Mouse (Mus musculus) forebrain, embryonic 11.5 days (tissue): ENCODE results near the gene Aadacl2. TPM values are rescaled to one million over a fixed set of nuclear protein-coding genes. Genes with fewer than 3 reads are reported as not detected.

Experiments
- ATAC-seq: fragments of 200-750 bp; cut with Nextera tagmentation; replicated peaks from 2 replicates; pipeline ENCODE4 v1.8.0; 2017; ENCODE audit warnings: moderate TSS enrichment; ENCODE audit not compliant: low FRiP score
- DNase-seq: peaks from one replicate; pipeline ENCODE4 v3.0.0-alpha.2; 2017; ENCODE audit warnings: low spot score
- H3K27ac ChIP-seq: fragments of 300-500 bp; sonication (generic); 2 replicates; pipeline ENCODE4 v1.5.1; 2014; ENCODE audit warnings: low read depth, low read length
- H3K27me3 ChIP-seq: fragments of 300-500 bp; sonication (generic); 2 replicates; pipeline ENCODE4 v1.6.1; 2014; ENCODE audit warnings: mild to moderate bottlenecking, low read length, mixed read lengths; ENCODE audit not compliant: control insufficient read depth, insufficient read depth
- H3K36me3 ChIP-seq: fragments of 300-500 bp; sonication (generic); 2 replicates; pipeline ENCODE4 v1.6.1; 2014; ENCODE audit warnings: mild to moderate bottlenecking, low read length, moderate library complexity, mixed read lengths; ENCODE audit not compliant: control insufficient read depth, insufficient read depth
- H3K4me1 ChIP-seq: fragments of 300-500 bp; sonication (generic); replicated peaks from 2 replicates; pipeline ENCODE4 v1.6.1; 2014; ENCODE audit warnings: low read length, mixed read lengths; ENCODE audit not compliant: control insufficient read depth, insufficient read depth
- H3K4me2 ChIP-seq: fragments of 300-500 bp; sonication (generic); 2 replicates; pipeline ENCODE4 v1.6.1; 2014; ENCODE audit warnings: low read depth, mild to moderate bottlenecking, low read length, moderate library complexity, mixed read lengths; ENCODE audit not compliant: severe bottlenecking
- H3K4me3 ChIP-seq: fragments of 300-500 bp; sonication (generic); 2 replicates; pipeline ENCODE4 v1.5.1; 2014; ENCODE audit warnings: low read depth, low read length
- H3K9ac ChIP-seq: fragments of 300-500 bp; sonication (generic); 2 replicates; pipeline ENCODE4 v1.6.1; 2014; ENCODE audit warnings: low read length
- H3K9me3 ChIP-seq: fragments of 300-500 bp; sonication (generic); 2 replicates; pipeline ENCODE4 v1.6.1; 2016; ENCODE audit warnings: low read length, mixed read lengths; ENCODE audit not compliant: control insufficient read depth
- WGBS: fragments of 180-500 bp; shearing (Covaris S2); extraction: QIAGEN DNeasy Blood & Tissue Kit; methylation state at CpG from one replicate; pipeline ENCODE4 v1.1.7; 2014; 5-methylcytosine and 5-hydroxymethylcytosine counted together
- polyA plus RNA-seq: library from polyadenylated mRNA; unstranded; fragments of >200 nt; fragmentation: Nextera tagmentation; extraction: Ambion mirVana; gene quantifications from 2 replicates; pipeline ENCODE4 v1.2.1, GENCODE M21; 2014

The Aadacl2 gene
- polyA plus RNA-seq: not detected in 2 replicates

DNA sequence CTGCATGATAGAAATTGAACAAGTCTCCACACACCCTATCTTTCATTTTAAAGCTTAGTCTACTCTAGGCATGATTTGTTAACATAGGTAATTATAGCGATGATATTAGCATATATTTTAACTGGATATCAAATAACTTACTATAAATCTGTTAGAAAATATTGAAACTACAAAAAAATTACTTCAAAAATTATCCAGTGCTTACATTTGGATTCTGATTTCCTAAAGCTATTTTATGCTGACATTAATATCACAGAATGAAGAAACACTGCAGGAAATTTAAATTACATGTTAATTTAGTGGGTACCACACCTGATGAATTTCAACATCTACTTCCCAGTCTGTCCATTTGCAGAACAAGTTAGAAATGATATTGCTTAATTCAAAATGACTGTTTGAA is at the start of gene Aadacl2:
Aadacl2 (plus strand) TSS at position 301 of the 400 bp plus-strand sequence.
- H3K27me3 ChIP-seq: no peaks in the 10 kb centered on the region
- H3K9me3 ChIP-seq: no peaks in the 10 kb centered on the region
- no peaks in the 10 kb centered on the region for H3K4me1 ChIP-seq
- no peak within 1 kb of the TSS for H3K4me3 ChIP-seq
- H3K4me2 ChIP-seq: no peak within 1 kb of the TSS
- no peaks in the 10 kb centered on the region for H3K36me3 ChIP-seq
- H3K9ac ChIP-seq: no peak within 1 kb of the TSS
- ATAC-seq (no peak), DNase-seq (no peak)
- no peak within 1 kb of the TSS for H3K27ac ChIP-seq
- 79% methylated on average over 1 of the region's 1 CpGs for WGBS

DNA sequence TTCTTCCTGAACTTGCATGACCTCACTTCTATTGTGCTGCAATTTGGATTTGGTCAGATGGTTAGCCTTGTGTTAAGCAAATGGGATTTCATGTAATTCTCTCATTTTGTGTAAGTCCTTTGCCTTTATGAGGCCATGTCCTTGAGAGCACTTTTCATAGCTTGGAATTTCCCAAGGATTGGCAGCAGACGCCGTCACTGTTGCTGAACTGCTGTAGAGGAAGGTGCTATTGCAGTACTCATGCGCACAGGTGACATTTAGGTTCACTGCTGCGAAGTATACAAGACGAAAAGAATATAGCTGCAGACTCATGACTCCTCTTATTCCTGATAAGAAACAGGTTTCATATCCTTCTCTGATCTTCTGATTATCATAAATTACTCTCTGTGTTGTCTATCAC is 35.7 kb upstream of the Aadacl2 start:
- H3K27ac ChIP-seq: no peak overlapping the region
- no peaks in the 10 kb centered on the region for H3K4me1 ChIP-seq
- H3K4me3 ChIP-seq: no peak overlapping the region
- H3K36me3 ChIP-seq: no peaks in the 10 kb centered on the region
- no peaks in the 10 kb centered on the region for H3K9me3 ChIP-seq
- no peaks in the 10 kb centered on the region for H3K27me3 ChIP-seq
- 87% methylated on average over 5 of the region's 5 CpGs for WGBS
- no peak overlapping the region for H3K9ac ChIP-seq
- ATAC-seq: no peak
- H3K4me2 ChIP-seq: no peak overlapping the region
- DNase-seq: no peak

GRCm38 (mm10) chr3:59974591-59974990 is 32.0 kb upstream of the Aadacl2 start:
- Histone ChIP-seq H3K9me3 (no peaks in the 10 kb centered on the region), H3K9ac (no peak overlapping the region), H3K4me1 (no peaks in the 10 kb centered on the region), H3K4me2 (no peak overlapping the region), H3K36me3 (no peaks in the 10 kb centered on the region), H3K27me3 (no peaks in the 10 kb centered on the region), H3K4me3 (no peak overlapping the region), H3K27ac (no peak overlapping the region)
- ATAC-seq (no peak), DNase-seq (no peak)

DNA sequence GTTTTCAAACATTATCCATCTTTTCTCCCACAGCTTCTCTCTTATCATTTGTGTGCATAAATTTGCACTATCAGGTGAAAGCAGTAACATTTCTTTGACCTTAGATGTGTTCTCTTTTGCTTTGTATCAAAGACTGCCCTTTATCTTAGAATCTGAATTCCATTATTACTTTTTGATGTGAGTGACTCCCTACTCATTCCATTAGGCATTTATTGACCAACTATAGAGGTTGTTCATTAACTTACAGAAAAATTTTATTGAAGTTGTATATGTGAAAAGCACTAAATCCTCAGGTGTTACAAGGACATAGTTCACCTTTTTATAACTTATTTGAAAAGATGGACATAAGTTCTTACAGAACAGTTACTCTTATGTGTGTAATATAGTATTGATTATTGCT is 2.9 kb upstream of the Aadacl2 start:
- DNase-seq (no peak), ATAC-seq (no peak)
- no peaks in the 10 kb centered on the region for H3K9me3 ChIP-seq
- H3K4me1 ChIP-seq: no peaks in the 10 kb centered on the region
- H3K9ac ChIP-seq: no peak overlapping the region
- no peaks in the 10 kb centered on the region for H3K36me3 ChIP-seq
- H3K27me3 ChIP-seq: no peaks in the 10 kb centered on the region
- no peak overlapping the region for H3K4me2 ChIP-seq
- no peak overlapping the region for H3K27ac ChIP-seq
- H3K4me3 ChIP-seq: no peak overlapping the region

DNA sequence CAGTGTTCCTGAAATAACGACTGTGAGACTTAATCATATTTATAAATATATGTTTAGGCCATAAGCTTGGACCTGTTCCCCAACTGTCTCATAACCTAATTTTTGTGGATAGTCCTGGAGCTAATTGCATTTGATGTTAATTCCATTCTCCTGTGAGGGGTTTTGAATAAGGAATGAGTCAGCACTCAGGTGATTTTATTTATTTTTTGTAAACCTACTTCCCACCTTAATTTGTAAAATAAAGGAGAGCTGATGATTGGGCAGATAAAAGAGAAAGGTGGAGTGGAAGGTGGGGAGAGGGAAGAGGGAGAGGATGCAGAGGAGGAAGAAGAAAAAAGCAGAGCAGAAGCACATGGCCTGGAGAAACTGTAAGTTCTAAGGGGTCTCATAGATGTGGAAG is 18.9 kb downstream of the Aadacl2 start, which contains the start of gene Aadac:
Aadac (plus strand) TSS at position 301 of the 400 bp plus-strand sequence.
- Histone ChIP-seq H3K36me3 (no peaks in the 10 kb centered on the region), H3K27ac (no peak within 1 kb of the TSS), H3K4me1 (no peaks in the 10 kb centered on the region), H3K9me3 (no peaks in the 10 kb centered on the region), H3K9ac (no peak within 1 kb of the TSS), H3K27me3 (no peaks in the 10 kb centered on the region), H3K4me3 (no peak within 1 kb of the TSS), H3K4me2 (no peak within 1 kb of the TSS)
- ATAC-seq (no peak), DNase-seq (no peak)
- 82% methylated on average over 1 of the region's 1 CpGs for WGBS

DNA sequence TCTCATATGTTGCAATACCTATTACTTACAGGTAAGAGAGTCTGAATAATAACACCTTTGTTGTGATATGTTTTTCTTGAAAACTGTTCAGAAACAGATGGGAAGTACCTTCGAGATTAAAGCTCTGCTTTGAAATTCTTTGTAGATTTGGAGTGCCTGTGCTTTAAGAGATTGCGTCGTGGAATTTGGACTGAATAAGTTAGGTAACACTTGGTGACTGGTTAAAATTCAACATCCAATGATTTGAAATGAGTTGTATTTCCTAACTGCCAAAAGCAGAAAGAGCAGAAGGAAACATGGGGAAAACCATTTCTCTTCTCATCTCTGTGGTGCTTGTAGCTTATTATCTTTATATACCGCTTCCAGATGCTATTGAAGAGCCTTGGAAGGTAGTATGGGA is 25.0 kb downstream of the Aadacl2 start:
- Histone ChIP-seq H3K4me3 (no peak overlapping the region), H3K36me3 (no peaks in the 10 kb centered on the region), H3K4me1 (no peaks in the 10 kb centered on the region), H3K9me3 (no peaks in the 10 kb centered on the region), H3K27ac (no peak overlapping the region), H3K4me2 (no peak overlapping the region), H3K27me3 (no peaks in the 10 kb centered on the region), H3K9ac (no peak overlapping the region)
- WGBS: 89% methylated on average over 4 of the region's 4 CpGs
- ATAC-seq (no peak), DNase-seq (no peak)

DNA sequence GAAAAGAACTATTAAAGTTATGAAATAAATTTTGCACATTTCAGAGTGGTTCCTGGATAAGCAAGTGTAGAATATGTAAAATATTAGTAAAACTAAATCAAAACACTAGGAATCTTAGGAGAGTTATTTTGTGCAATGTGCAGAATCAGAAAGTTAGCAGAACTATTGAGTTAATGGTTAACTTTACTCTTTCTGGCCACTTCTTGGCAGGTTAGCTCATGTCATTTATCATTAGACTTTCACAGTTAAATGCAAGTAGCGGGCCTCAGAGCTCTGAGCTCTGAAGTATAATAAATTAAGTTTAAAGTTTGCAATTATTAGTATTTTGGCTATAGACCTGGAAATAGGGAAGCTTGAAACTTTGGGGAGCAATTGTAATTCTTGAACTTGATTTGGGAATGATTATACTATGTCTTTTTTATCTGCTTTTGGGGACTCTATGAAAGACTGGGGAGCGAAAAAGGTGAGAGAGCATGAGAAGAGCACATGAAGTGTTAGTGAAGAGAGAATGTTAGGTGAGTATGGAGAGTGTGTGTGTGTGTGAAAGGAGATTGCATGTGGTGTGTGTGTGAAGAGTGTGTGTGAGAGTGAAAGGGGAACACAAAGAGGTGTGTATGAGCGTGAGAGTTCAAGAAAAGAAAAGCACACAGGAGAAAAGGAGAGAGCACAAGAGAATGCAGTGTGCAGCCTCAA is 39.8 kb downstream of the Aadacl2 start:
- H3K36me3 ChIP-seq: no peaks in the 10 kb centered on the region
- ATAC-seq: no peak
- no peak overlapping the region for H3K9ac ChIP-seq
- H3K27me3 ChIP-seq: no peaks in the 10 kb centered on the region
- H3K9me3 ChIP-seq: no peaks in the 10 kb centered on the region
- H3K4me1 ChIP-seq: no peaks in the 10 kb centered on the region
- WGBS: 89% methylated on average over 3 of the region's 3 CpGs
- no peak for DNase-seq
- H3K4me3 ChIP-seq: no peak overlapping the region
- H3K27ac ChIP-seq: no peak overlapping the region
- no peak overlapping the region for H3K4me2 ChIP-seq

GRCm38 (mm10) chr3:60053231-60053927 is 46.8 kb downstream of the Aadacl2 start:
- WGBS: 88% methylated on average over 3 of the region's 3 CpGs
- no peak for ATAC-seq
- Histone ChIP-seq H3K36me3 (no peaks in the 10 kb centered on the region), H3K4me2 (no peak overlapping the region), H3K9ac (no peak overlapping the region), H3K4me3 (no peak overlapping the region), H3K4me1 (no peaks in the 10 kb centered on the region), H3K27me3 (no peaks in the 10 kb centered on the region), H3K27ac (no peak overlapping the region), H3K9me3 (no peaks in the 10 kb centered on the region)
- DNase-seq: no peak

GRCm38 (mm10) chr3:60053931-60054330 is 47.4 kb downstream of the Aadacl2 start:
- no peaks in the 10 kb centered on the region for H3K27me3 ChIP-seq
- 98% methylated on average over 2 of the region's 2 CpGs for WGBS
- ATAC-seq (no peak), DNase-seq (no peak)
- H3K27ac ChIP-seq: no peak overlapping the region
- no peak overlapping the region for H3K4me2 ChIP-seq
- no peaks in the 10 kb centered on the region for H3K9me3 ChIP-seq
- no peak overlapping the region for H3K9ac ChIP-seq
- no peaks in the 10 kb centered on the region for H3K36me3 ChIP-seq
- H3K4me1 ChIP-seq: no peaks in the 10 kb centered on the region
- no peak overlapping the region for H3K4me3 ChIP-seq
